Mouse (Mus musculus) forebrain, embryonic 14.5 days (tissue): ENCODE results near the gene Pitpnc1. TPM values are rescaled to one million over a fixed set of nuclear protein-coding genes. Genes with fewer than 3 reads are reported as not detected.

Experiments
- ATAC-seq: fragments of 200-750 bp; cut with Nextera tagmentation; 2 replicates; pipeline ENCODE4 v1.8.0; 2017; ENCODE audit warnings: mild to moderate bottlenecking, moderate library complexity
- DNase-seq: peaks from one replicate; pipeline ENCODE4 v3.0.0-alpha.2; 2015; ENCODE audit warnings: low spot score
- H3K27ac ChIP-seq: fragments of 300-500 bp; sonication (generic); 2 replicates; pipeline ENCODE4 v1.5.1; 2014; ENCODE audit warnings: low read depth, mild to moderate bottlenecking, control low read depth, low read length, moderate library complexity
- H3K27me3 ChIP-seq: fragments of 300-500 bp; sonication (generic); replicated peaks from 2 replicates; pipeline ENCODE4 v1.6.1; 2014; ENCODE audit warnings: low read length, control low read depth, mixed read lengths; ENCODE audit not compliant: control insufficient read depth, insufficient read depth
- H3K36me3 ChIP-seq: fragments of 300-500 bp; sonication (generic); 2 replicates; pipeline ENCODE4 v1.6.1; 2014; ENCODE audit warnings: low read length, control low read depth; ENCODE audit not compliant: control insufficient read depth, insufficient read depth
- H3K4me1 ChIP-seq: fragments of 300-500 bp; sonication (generic); 2 replicates; pipeline ENCODE4 v1.6.1; 2014; ENCODE audit warnings: antibody characterized with exemption, low read length, control low read depth; ENCODE audit not compliant: control insufficient read depth, insufficient read depth
- H3K4me2 ChIP-seq: fragments of 300-500 bp; sonication (generic); 2 replicates; pipeline ENCODE4 v1.6.1; 2014; ENCODE audit warnings: mild to moderate bottlenecking, control low read depth, low read length
- H3K4me3 ChIP-seq: fragments of 300-500 bp; sonication (generic); 2 replicates; pipeline ENCODE4 v1.5.1; 2014; ENCODE audit warnings: low read depth, low read length, control low read depth
- H3K9ac ChIP-seq: fragments of 300-500 bp; sonication (generic); 2 replicates; pipeline ENCODE4 v1.6.1; 2014; ENCODE audit warnings: mild to moderate bottlenecking, low read length, control low read depth, moderate library complexity
- H3K9me3 ChIP-seq: fragments of 300-500 bp; sonication (generic); replicated peaks from 2 replicates; pipeline ENCODE4 v1.6.1; 2016; ENCODE audit warnings: low read length, control low read depth, mixed read lengths; ENCODE audit not compliant: control insufficient read depth
- WGBS: fragments of 180-500 bp; shearing (Covaris S2); extraction: QIAGEN DNeasy Blood & Tissue Kit; methylation state at CpG from one replicate; pipeline ENCODE4 v1.1.7; 2014; 5-methylcytosine and 5-hydroxymethylcytosine counted together
- polyA plus RNA-seq: library from polyadenylated mRNA; unstranded; fragments of >200 nt; fragmentation: Nextera tagmentation; extraction: Ambion mirVana; gene quantifications from 2 replicates; pipeline ENCODE4 v1.2.1, GENCODE M21; 2014

The Pitpnc1 gene
- polyA plus RNA-seq, 1 experiment from 2014 or later, result 31.4 TPM

- DNase-seq (no peak), ATAC-seq (no peak)
- Histone ChIP-seq H3K9ac (no peak overlapping the region), H3K27me3 (no peaks in the 10 kb centered on the region), H3K4me1 (peaks cover 8% of the 10 kb centered on the region), H3K27ac (no peak overlapping the region), H3K36me3 (no peaks in the 10 kb centered on the region), H3K4me2 (no peak overlapping the region), H3K9me3 (no peaks in the 10 kb centered on the region), H3K4me3 (no peak overlapping the region)
- 75% methylated on average over 17 of the region's 17 CpGs for WGBS
These were observed 21.2 kb downstream of the Pitpnc1 start for GRCm38 (mm10) chr11:107449169-107449910.

- H3K36me3 ChIP-seq, result no peaks in the 10 kb centered on the region
- H3K9me3 ChIP-seq, result no peaks in the 10 kb centered on the region
- DNase-seq (no peak), ATAC-seq (no peak)
- no peak overlapping the region for H3K27ac ChIP-seq
- peaks cover 8% of the 10 kb centered on the region for H3K4me1 ChIP-seq
- H3K4me2 ChIP-seq, result no peak overlapping the region
- no peaks in the 10 kb centered on the region for H3K27me3 ChIP-seq
- H3K9ac ChIP-seq, result no peak overlapping the region
- H3K4me3 ChIP-seq, result no peak overlapping the region
- 87% methylated on average over 9 of the region's 9 CpGs for WGBS
These were observed 22.6 kb downstream of the Pitpnc1 start for GRCm38 (mm10) chr11:107447915-107448314.

- H3K4me3 ChIP-seq, result no peak overlapping the region
- ATAC-seq, result no peak
- H3K9ac ChIP-seq, result no peak overlapping the region
- DNase-seq, result no peak
- no peaks in the 10 kb centered on the region for H3K36me3 ChIP-seq
- peaks cover 8% of the 10 kb centered on the region for H3K4me1 ChIP-seq
- no peak overlapping the region for H3K27ac ChIP-seq
- WGBS, result 80% methylated on average over 5 of the region's 5 CpGs
- no peaks in the 10 kb centered on the region for H3K27me3 ChIP-seq
- H3K9me3 ChIP-seq, result no peaks in the 10 kb centered on the region
- no peak overlapping the region for H3K4me2 ChIP-seq
These were observed 23.1 kb downstream of the Pitpnc1 start for GRCm38 (mm10) chr11:107447349-107447748.

DNA sequence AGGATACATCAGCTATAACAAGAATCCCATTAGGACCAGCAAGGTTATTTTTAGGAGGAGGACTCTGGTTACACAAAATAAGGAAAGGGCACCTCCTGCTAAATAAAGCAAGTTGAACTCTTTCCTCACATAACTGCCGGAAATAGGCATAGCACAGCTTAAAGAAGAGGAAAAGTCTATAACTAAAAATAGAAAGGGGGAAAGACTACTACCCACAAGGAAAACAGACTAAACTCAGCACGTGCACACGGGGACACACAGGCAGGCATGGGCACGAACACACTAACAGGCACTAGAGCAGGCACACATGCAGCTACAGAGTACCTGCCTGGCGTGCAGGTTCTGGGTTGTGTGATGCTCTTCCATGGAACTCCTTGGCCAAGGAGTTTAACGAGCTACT lies 23.8 kb downstream of the Pitpnc1 start:
- no peaks in the 10 kb centered on the region for H3K36me3 ChIP-seq
- no peak overlapping the region for H3K9ac ChIP-seq
- no peaks in the 10 kb centered on the region for H3K27me3 ChIP-seq
- H3K4me3 ChIP-seq, result no peak overlapping the region
- no peak overlapping the region for H3K27ac ChIP-seq
- no peak overlapping the region for H3K4me2 ChIP-seq
- DNase-seq, result no peak
- 84% methylated on average over 6 of the region's 6 CpGs for WGBS
- H3K4me1 ChIP-seq, result peaks cover 8% of the 10 kb centered on the region
- H3K9me3 ChIP-seq, result no peaks in the 10 kb centered on the region
- no peak for ATAC-seq

DNA sequence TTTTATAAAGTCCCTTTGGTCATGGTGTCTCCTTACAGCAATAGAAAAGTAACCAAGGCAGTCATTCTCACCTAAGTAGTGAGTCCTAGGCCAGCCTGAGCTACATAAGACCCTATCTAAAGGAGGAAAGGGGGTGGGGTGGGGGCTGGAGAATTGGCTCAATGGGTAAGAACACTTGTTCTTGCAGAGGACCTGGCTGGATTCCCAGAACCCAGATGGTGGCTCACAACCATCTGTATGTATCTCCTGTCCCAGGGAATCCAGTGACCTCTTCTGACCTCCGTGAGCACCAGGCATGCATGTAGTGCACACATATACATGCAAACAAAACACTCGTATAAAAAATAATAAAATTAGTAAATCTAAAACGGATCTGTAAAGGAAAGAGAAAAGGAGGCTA lies 24.8 kb downstream of the Pitpnc1 start:
- no peak for ATAC-seq
- Histone ChIP-seq H3K4me2 (no peak overlapping the region), H3K4me3 (no peak overlapping the region), H3K27ac (no peak overlapping the region), H3K9me3 (no peaks in the 10 kb centered on the region), H3K36me3 (no peaks in the 10 kb centered on the region), H3K27me3 (no peaks in the 10 kb centered on the region), H3K9ac (no peak overlapping the region), H3K4me1 (peaks cover 8% of the 10 kb centered on the region)
- DNase-seq, result peak; percentile 50
- 88% methylated on average over 3 of the region's 3 CpGs for WGBS

GRCm38 (mm10) chr11:107443121-107444095 lies 27.1 kb downstream of the Pitpnc1 start:
- H3K27ac ChIP-seq, result no peak overlapping the region
- no peak overlapping the region for H3K4me2 ChIP-seq
- no peak overlapping the region for H3K4me3 ChIP-seq
- no peak overlapping the region for H3K9ac ChIP-seq
- no peaks in the 10 kb centered on the region for H3K27me3 ChIP-seq
- ATAC-seq (no peak), DNase-seq (no peak)
- H3K36me3 ChIP-seq, result no peaks in the 10 kb centered on the region
- H3K9me3 ChIP-seq, result no peaks in the 10 kb centered on the region
- H3K4me1 ChIP-seq, result no peaks in the 10 kb centered on the region
- 86% methylated on average over 12 of the region's 12 CpGs for WGBS

GRCm38 (mm10) chr11:107441050-107441449 lies 29.4 kb downstream of the Pitpnc1 start:
- 77% methylated on average over 3 of the region's 3 CpGs for WGBS
- Histone ChIP-seq H3K4me3 (no peak overlapping the region), H3K4me1 (peaks cover 5% of the 10 kb centered on the region; the same call in 1 of the 2 replicates), H3K4me2 (no peak overlapping the region), H3K9me3 (no peaks in the 10 kb centered on the region), H3K36me3 (no peaks in the 10 kb centered on the region), H3K27me3 (no peaks in the 10 kb centered on the region), H3K9ac (no peak overlapping the region), H3K27ac (no peak overlapping the region)
- no peak for ATAC-seq
- no peak for DNase-seq

GRCm38 (mm10) chr11:107438140-107438539 lies 32.4 kb downstream of the Pitpnc1 start:
- Histone ChIP-seq H3K4me3 (no peak overlapping the region), H3K9me3 (no peaks in the 10 kb centered on the region), H3K4me1 (peaks cover 5% of the 10 kb centered on the region; the same call in 1 of the 2 replicates), H3K27ac (no peak overlapping the region), H3K27me3 (no peaks in the 10 kb centered on the region), H3K9ac (no peak overlapping the region), H3K4me2 (no peak overlapping the region), H3K36me3 (no peaks in the 10 kb centered on the region)
- ATAC-seq (no peak), DNase-seq (peak; percentile 64)
- WGBS, result 80% methylated on average over 3 of the region's 3 CpGs
